Mouse (Mus musculus) embryonic fibroblast, embryonic 13.5 days (primary cell): Measurements from ENCODE around the gene Mroh3. TPM values are rescaled to one million over a fixed set of nuclear protein-coding genes. Genes with fewer than 3 reads are reported as not detected.

Experiments
- H3K27ac ChIP-seq: 2 replicates; pipeline ENCODE4 v1.5.1; 2012; ENCODE audit warnings: low read length, control low read depth, inconsistent platforms; ENCODE audit not compliant: insufficient read depth
- H3K4me1 ChIP-seq: 2 replicates; pipeline ENCODE4 v1.6.1; 2011; ENCODE audit warnings: low read length; ENCODE audit not compliant: control insufficient read depth, insufficient read depth
- H3K4me3 ChIP-seq: 2 replicates; pipeline ENCODE4 v1.5.1; 2011; ENCODE audit warnings: mild to moderate bottlenecking, control low read depth, low read length; ENCODE audit not compliant: insufficient read depth
- CTCF ChIP-seq: IDR thresholded peaks from 2 replicates; pipeline ENCODE4 v1.5.1; 2011; ENCODE audit warnings: mild to moderate bottlenecking, control low read depth, low read length, moderate library complexity, borderline replicate concordance; ENCODE audit not compliant: insufficient read depth
- POLR2A ChIP-seq: IDR thresholded peaks from 2 replicates; pipeline ENCODE4 v1.6.1; 2011; ENCODE audit warnings: low read depth, mild to moderate bottlenecking, control low read depth, low read length, moderate library complexity
- polyA plus RNA-seq: library from polyadenylated mRNA; stranded (reverse); fragments of >200 nt; gene quantifications from 2 replicates; pipeline ENCODE4 v1.2.4, GENCODE M21; 2011; ENCODE audit warnings: low read depth; ENCODE audit not compliant: missing spikeins, insufficient read length

Mroh3 gene
- polyA plus RNA-seq, 1 experiment: 1.2 TPM

DNA sequence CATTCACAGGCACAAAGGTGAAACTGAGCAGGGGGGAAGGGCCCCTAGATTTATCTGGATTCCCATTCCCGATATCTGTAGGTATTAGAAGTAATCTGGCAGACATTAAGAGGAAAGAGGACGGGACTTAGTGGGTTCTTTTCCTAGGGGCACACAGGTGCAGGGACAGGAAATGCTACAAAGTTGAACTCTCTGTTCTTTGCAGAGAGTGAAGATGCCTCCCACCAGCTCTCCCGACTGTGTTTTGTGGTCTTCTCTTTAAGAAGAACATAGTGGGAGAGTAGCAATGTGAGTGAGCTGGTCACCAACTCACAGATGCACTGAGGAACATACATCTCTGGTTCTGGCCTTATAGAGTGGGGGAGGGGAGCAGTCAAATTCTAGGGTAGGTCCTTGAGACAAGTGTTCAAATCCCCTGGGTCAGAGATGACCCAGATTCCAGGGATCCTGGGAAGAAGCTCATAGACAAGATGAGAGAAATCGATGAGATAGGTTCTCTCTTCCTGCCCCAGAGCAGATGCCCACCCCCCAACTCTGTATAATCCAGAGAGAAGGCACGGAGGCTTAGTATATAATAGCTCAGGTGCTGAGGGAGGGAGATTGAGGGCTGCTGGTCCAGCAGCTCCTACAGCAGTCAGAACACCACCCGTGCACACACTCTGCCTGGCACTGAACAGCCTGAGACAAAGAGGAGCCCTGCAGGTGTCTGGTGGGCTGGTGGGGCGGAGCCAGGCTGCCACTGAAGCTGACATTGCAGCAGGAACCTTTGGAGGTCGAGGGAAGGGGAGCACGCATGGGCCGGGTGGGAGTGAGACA is 80.0 kb downstream of the Mroh3 start:
- peaks cover 32% of the 10 kb centered on the region for H3K4me1 ChIP-seq
- no peak overlapping the region for H3K27ac ChIP-seq
- peak overlapping the region; percentile 63 for H3K4me3 ChIP-seq
- TF ChIP-seq CTCF (no peak), POLR2A (no peak)

Other genes starting within 250 kb of the Mroh3 start
- not detected in 2 replicates for gene Igfn1, start 206.5 kb downstream of the Mroh3 start, polyA plus RNA-seq
- gene Tmem9, start 204.7 kb downstream of the Mroh3 start, polyA plus RNA-seq: 56.9 and 77.4 TPM in 2 replicates
- not detected in 2 replicates for gene Ascl5, start 162.0 kb downstream of the Mroh3 start, polyA plus RNA-seq
- not detected in 2 replicates for gene Cacna1s, start 160.1 kb downstream of the Mroh3 start, polyA plus RNA-seq
- gene Kif21b, start 81.4 kb downstream of the Mroh3 start, polyA plus RNA-seq: 14.1 and 19.4 TPM in 2 replicates
- 4.1 and 5.0 TPM in 2 replicates for gene Inava, start 21.4 kb upstream of the Mroh3 start, polyA plus RNA-seq
- not detected in 2 replicates for gene Gpr25, start 48.0 kb upstream of the Mroh3 start, polyA plus RNA-seq
- 38.4 and 40.0 TPM in 2 replicates for gene Camsap2, start 133.3 kb upstream of the Mroh3 start, polyA plus RNA-seq
- 7.0 and 7.5 TPM in 2 replicates for gene Ddx59, start 202.4 kb upstream of the Mroh3 start, polyA plus RNA-seq